Mouse (Mus musculus): ENCODE data around the gene Hoxa4. TPM values are rescaled to one million over a fixed set of nuclear protein-coding genes. Genes with fewer than 3 reads are reported as not detected.

Gene Hoxa4
- polyA plus RNA-seq, 1 experiment from 2014 or later: not detected

MicroRNA genes within 50 kb of the gene (microRNA counts, 519-probe panel; counts per million panel counts)
- 341 counts per million, percentile 65 among the panel's probes with 10 or more counts for microRNA mmu-miR-196b

Small RNAs within 50 kb of the gene (microRNA-seq; reads per million reads assigned to microRNA genes)
- 64.4 reads per million, percentile 44 among the genes with 10 or more reads in this experiment for gene Mir196b

Other genes starting within 250 kb of the Hoxa4 start
- gene Skap2, start 179.2 kb downstream of the Hoxa4 start, polyA plus RNA-seq (2016; fragmentation: Nextera tagmentation; extraction: Ambion mirVana): 7.7 and 9.0 TPM in 2 replicates
- not detected in 2 replicates for gene Hoxa1, start 33.4 kb downstream of the Hoxa4 start, polyA plus RNA-seq (2016; fragmentation: Nextera tagmentation; extraction: Ambion mirVana)
- gene Hoxa2, start 26.9 kb downstream of the Hoxa4 start, polyA plus RNA-seq (2016; fragmentation: Nextera tagmentation; extraction: Ambion mirVana): not detected in 2 replicates
- gene 5730596B20Rik, start 14.3 kb downstream of the Hoxa4 start, polyA plus RNA-seq (2016; fragmentation: Nextera tagmentation; extraction: Ambion mirVana): not detected in 2 replicates
- gene Hoxa5, start 12.8 kb upstream of the Hoxa4 start, polyA plus RNA-seq (2016; fragmentation: Nextera tagmentation; extraction: Ambion mirVana): not detected in 2 replicates
- gene Hoxa6, start 17.0 kb upstream of the Hoxa4 start, polyA plus RNA-seq (2016; fragmentation: Nextera tagmentation; extraction: Ambion mirVana): not detected in 2 replicates
- not detected in 2 replicates for gene Hoxa3, start 21.6 kb upstream of the Hoxa4 start, polyA plus RNA-seq (2016; fragmentation: Nextera tagmentation; extraction: Ambion mirVana)
- not detected in 2 replicates for gene Gm28308, start 21.6 kb upstream of the Hoxa4 start, polyA plus RNA-seq (2016; fragmentation: Nextera tagmentation; extraction: Ambion mirVana)
- gene Hoxa7, start 30.1 kb upstream of the Hoxa4 start, polyA plus RNA-seq (2016; fragmentation: Nextera tagmentation; extraction: Ambion mirVana): not detected in 2 replicates
- gene Hoxa9, start 39.3 kb upstream of the Hoxa4 start, polyA plus RNA-seq (2016; fragmentation: Nextera tagmentation; extraction: Ambion mirVana): not detected in 2 replicates
- not detected in 2 replicates for gene Hoxa10, start 49.1 kb upstream of the Hoxa4 start, polyA plus RNA-seq (2016; fragmentation: Nextera tagmentation; extraction: Ambion mirVana)
- not detected in 2 replicates for gene Hoxa11, start 54.1 kb upstream of the Hoxa4 start, polyA plus RNA-seq (2016; fragmentation: Nextera tagmentation; extraction: Ambion mirVana)
- not detected in 2 replicates for gene Hoxa13, start 69.1 kb upstream of the Hoxa4 start, polyA plus RNA-seq (2016; fragmentation: Nextera tagmentation; extraction: Ambion mirVana)
- gene Evx1, start 121.7 kb upstream of the Hoxa4 start, polyA plus RNA-seq (2016; fragmentation: Nextera tagmentation; extraction: Ambion mirVana): not detected in 2 replicates